Mouse (Mus musculus): ENCODE measurements around the gene Ugt8a.

DNA sequence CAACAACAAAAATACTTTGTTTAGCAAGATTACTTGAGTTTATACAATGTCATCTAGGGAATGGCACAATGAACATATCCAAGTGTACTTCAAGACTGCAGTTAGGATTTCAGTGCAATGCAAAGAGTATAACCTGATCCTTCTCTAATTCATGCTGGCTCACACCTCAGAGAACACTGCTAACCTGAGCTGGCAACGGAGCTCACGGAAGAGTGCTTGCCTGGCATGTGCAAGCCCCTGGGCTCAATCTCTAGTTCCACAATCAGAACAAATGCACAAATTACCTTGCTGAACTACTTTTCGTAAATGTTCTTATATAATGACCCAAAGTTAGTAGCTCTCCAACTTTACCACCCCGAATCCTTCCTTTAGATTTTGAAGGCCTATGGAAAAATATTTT is 68.5 kb downstream of the Ugt8a start:
- TF ChIP-seq CTCF (IDR thresholded peaks at IDR 0.05; ENCODE audit: low read depth): no peak
- TF ChIP-seq EP300 (IDR thresholded peaks at IDR 0.05; ENCODE audit: low read depth): no peak
